Mouse (Mus musculus): ENCODE results near the gene Gm19965. TPM values are rescaled to one million over a fixed set of nuclear protein-coding genes. Genes with fewer than 3 reads are reported as not detected.

Gm19965 gene
- polyA plus RNA-seq (2012; rRNA removed): not detected in 2 replicates

DNA sequence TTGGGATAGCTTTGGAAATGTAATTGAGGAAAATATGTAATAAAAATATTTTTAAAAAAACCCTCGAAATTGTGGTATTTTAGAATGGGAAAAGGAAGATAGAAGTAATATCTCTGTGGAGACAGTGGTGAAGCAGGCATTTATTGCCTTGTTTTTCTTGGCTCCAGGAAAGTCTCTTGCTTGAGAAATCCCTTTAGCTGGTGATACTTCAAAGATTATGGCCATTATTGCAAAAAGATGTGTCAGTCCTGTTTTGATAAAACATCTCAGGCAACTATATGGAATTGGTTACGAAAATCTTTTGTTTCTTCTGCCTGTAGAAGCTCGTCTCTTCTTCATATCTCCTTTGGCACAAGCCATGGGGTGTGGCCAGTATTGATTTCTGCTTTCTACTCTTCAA, at the start of gene Gm19965:
Gene Gm19965, plus strand, starts transcription at position 301 of the 400 bp plus-strand sequence.

Measured in liver, embryonic 14 days (tissue).